ENCODE assay signal across 16 mouse cellular contexts in genomic region chr17:8112199-8112598, GRCm38 (mm10). TPM values are rescaled to one million over a fixed set of nuclear protein-coding genes. Genes with fewer than 3 reads are reported as not detected.
"Had no signal": no experiment of that assay in that cellular context is flagged by ENCODE, and none has a peak within 500 bp of the region (broad histone marks: within the 10 kb centered on the region; RNA-seq: fewer than 3 reads in every experiment).

No protein-coding gene starts in this region.

RNA-seq across cellular contexts. Expression of gene Gm49673, which starts 35.4 kb away (rescaled TPM):
- total RNA-seq: heart, postnatal 10 days; heart, postnatal 25 days; heart, postnatal 36 days; hematopoietic stem cell, adult 5-6 weeks had no signal
- polyA plus RNA-seq: heart, embryonic 11.5 days; heart, embryonic 12.5 days; heart, embryonic 13.5 days; heart, embryonic 14.5 days; heart, embryonic 16.5 days; heart, postnatal 0 days; hindbrain, embryonic 10.5 days; hindbrain, embryonic 12.5 days; hindbrain, embryonic 13.5 days; intestine, embryonic 16.5 days; intestine, postnatal 0 days; large intestine, adult 2 months had no signal
